Mouse (Mus musculus) heart, adult 18-20 months (tissue): ENCODE results near the gene Gm47995. TPM values are rescaled to one million over a fixed set of nuclear protein-coding genes. Genes with fewer than 3 reads are reported as not detected.

Experiments
- DNase-seq, 2 experiments: peaks; one replicate each; pipeline ENCODE4 v3.0.0; 2021 to 2022; ENCODE audit warnings: mixed read lengths in 1 of 2
- total RNA-seq, 2 experiments: library from RNA; stranded (reverse); gene quantifications; 2 replicates each; pipeline ENCODE4 v1.2.3; 2021

Gm47995 gene
- total RNA-seq, 2 experiments from 2014 or later, result not detected

DNA sequence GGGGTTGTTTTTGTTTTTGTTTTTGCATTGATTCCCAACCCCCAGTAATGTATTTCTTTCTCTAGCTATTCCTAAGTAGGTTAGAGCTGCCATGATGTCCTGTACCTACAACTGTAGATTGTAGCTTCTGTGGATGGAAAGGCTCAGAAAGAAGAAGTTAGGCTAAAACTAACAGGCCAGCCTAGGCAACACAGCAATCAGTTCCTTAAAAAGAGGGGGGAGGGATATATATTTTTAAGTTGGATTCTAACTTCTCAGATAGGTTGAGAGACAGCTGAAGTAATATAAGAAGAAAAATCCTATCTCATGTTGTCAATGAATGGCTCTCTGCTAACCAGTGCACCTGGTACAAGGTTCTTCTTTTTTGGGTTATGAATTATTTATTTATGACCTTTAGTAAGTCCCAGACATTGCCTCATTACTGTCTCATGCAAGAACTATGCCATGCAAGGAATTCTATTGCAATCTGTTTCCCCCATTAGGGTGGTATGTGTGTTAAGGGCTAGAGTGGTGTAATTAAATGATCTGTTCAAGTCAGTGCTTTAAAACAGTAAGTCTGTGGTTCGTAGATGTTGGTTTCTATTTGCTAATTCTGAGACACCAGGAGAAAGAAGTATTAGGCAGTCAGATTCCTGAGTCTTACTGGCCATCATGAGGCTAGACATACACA, 30.2 kb downstream of the Gm47995 start:
- DNase-seq, result no peak

DNA sequence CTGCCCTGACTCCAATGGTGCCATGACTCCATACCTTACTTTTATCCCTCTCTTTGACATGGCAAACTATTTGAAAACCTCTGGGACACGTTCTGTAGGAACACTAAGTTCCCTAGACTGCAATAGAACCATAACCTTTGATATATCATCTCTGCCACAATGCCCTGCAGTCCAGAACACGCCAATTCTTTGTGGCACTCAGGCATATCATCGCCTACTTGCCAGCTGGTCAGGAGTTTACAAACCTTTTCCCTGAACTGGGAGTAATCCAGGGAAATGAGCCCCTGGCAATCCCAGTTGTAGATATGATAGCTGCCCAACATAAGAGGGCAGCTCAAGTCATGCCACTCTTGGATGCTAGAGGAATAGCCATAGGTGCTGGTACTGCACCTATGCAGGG, 34.1 kb downstream of the Gm47995 start:
- no peak for DNase-seq

- DNase-seq, result no peak
These were observed 35.5 kb downstream of the Gm47995 start for GRCm38 (mm10) chr1:151233756-151234155.

DNA sequence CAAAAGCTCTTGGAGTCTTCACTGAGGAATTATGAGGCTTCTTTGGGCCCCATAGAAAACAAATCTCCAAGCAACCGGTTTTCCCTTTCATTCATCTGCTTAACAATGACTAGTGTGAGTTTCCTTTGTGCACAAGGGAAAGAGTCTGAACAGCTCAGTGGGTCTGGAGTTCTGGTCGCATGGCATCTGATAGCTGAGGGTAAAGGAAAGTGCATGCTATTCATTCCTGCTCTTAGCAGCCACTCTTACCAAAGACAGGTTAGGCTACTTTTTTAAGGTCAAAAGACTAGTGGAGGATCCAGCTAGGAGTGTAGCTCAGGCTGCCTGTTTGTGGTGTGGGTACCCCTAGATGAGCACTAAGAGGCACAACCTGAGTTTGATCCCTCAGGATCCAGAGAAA, 37.3 kb downstream of the Gm47995 start:
- no peak for DNase-seq

DNA sequence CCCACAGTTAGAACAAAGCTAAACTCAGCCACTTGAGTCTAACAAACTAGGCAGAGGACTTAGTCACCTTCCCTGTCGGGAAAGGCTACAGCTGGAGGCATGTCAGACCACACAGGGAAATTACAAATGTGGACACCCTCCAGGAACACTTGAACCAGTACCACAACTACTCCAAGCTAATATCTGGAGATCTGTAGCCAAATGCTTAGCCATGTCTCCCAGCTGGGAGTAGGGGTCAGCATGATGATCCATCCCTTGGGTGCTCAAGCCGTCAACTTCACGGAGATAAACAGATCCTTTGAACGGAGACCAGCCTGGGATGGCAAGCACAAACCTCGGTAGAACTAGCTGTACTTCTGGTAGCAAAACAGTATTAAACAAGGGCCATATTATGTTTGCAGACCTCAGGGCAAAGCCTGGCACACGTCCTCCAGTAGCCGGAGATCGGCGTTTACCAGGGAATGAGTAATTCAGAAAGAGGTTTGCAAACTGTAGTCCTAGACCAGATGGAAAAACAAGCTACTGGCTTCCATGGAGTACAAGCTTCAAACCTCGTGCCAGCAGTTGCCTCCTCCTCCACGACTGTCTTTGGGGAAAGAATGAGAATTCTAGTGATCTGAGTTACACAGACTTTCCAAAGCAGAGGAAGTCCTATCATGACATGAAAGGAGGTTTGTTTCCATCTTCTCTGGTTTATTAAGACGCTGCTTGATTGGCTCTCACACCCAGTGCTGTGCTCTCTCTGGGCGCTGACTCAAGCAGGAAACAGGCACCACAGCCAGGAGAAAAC, 38.1 kb downstream of the Gm47995 start:
- peak; percentile 73 to 82 for DNase-seq

- DNase-seq, result no peak
These were observed 39.5 kb downstream of the Gm47995 start for GRCm38 (mm10) chr1:151237780-151238179.

DNA sequence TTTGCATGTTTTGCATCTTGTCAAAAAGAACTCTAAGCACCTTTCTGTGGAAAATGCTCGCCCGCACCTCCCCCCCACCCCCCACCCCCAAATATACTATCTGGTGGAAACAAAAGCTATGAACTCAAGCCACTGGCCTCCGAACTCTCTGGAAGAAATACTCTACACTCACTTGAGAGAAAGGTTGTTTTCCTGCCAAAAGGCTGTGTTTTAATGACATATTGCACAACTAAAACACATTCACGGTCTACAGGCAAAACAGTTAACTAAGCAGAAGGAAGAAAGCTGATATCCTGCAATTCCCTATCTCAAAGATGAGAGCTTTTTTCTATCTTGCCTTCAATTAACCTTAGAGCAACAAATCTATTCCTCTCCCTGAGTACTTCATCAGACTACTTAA, 45.1 kb downstream of the Gm47995 start:
- DNase-seq, result no peak

GRCm38 (mm10) chr1:151244013-151244412, 45.8 kb downstream of the Gm47995 start:
- DNase-seq, result no peak

GRCm38 (mm10) chr1:151244761-151245160, 46.5 kb downstream of the Gm47995 start:
- no peak for DNase-seq

DNA sequence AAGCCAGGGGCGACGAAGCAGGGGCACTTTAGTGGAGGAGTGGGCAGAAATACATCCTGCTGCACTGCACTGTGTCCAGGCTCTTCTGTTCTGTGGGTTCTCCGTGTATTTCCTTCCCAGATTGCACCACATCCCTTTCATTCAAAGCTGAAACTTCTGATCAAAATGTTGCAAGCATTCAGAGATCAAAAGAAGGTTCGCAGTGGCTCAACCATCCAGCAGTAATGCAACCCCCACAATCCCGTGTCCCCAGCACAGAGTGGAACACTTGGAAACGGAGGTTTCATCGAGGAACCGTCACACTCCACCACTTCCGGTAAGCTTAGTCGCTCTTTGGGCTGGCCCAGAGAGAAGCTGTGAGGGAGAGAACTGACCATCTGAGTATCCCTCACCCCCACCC, 46.9 kb downstream of the Gm47995 start:
- DNase-seq, result no peak

DNA sequence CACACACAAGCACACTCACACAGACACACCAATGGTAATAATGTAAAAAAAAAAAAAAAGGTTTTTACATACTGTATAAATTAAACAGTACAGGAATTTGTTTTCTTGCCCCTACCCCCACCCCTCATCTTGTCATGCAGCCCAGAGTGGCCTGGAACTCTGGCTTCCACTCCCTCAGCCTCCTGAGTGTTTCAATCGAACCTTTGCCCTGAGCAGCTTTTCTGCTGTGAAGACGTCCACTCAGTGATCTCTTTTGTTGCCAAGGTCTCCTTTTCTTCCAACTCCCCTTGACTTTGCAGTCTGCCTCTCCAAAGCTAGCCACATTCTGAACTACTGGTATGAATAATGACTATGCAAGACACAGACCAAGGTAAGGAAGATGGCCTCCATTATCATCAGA, 47.6 kb downstream of the Gm47995 start:
- no peak for DNase-seq

Other genes starting within 250 kb of the Gm47995 start
- 10 to 100 TPM; 14.7 to 15.8 TPM for gene Hmcn1, start 205.0 kb upstream of the Gm47995 start, total RNA-seq
- 1 to 10 TPM; 1.0 to 1.1 TPM for gene Gm47985, start 15.9 kb upstream of the Gm47995 start, total RNA-seq
- not detected for gene Gm8947, start 6.1 kb upstream of the Gm47995 start, total RNA-seq
- not detected for gene 3110040M04Rik, start 5.7 kb downstream of the Gm47995 start, total RNA-seq
- gene Gm47996, start 11.7 kb downstream of the Gm47995 start, total RNA-seq, result not detected
- gene Ivns1abp, start 146.0 kb downstream of the Gm47995 start, total RNA-seq, result 100 to 1,000 TPM; 867 to 929 TPM
- gene Swt1, start 230.0 kb downstream of the Gm47995 start, total RNA-seq, result 1 to 10 TPM; 7.8 to 8.7 TPM
- 10 to 100 TPM; 22.8 to 23.1 TPM for gene Trmt1l, start 230.1 kb downstream of the Gm47995 start, total RNA-seq